Mouse (Mus musculus): Measurements from ENCODE around the gene Gm6583.

The Gm6583 gene

GRCm38 (mm10) chr5:112367929-112368328 is 12.1 kb upstream of the Gm6583 start:
- no peak for DNase-seq (ENCODE audit: low read depth)

GRCm38 (mm10) chr5:112367338-112367737 is 11.5 kb upstream of the Gm6583 start:
- no peak for DNase-seq (ENCODE audit: low read depth)

GRCm38 (mm10) chr5:112366879-112367278 is 11.0 kb upstream of the Gm6583 start:
- no peak for DNase-seq (ENCODE audit: low read depth)

GRCm38 (mm10) chr5:112364184-112364797 is 8.5 kb upstream of the Gm6583 start:
- no peak for DNase-seq (ENCODE audit: low read depth)

- DNase-seq (ENCODE audit: low read depth): no peak
Measured at GRCm38 (mm10) chr5:112360077-112360476, 4.2 kb upstream of the Gm6583 start.

- DNase-seq (ENCODE audit: low read depth): no peak
Measured at GRCm38 (mm10) chr5:112359520-112359919, 3.7 kb upstream of the Gm6583 start.

- DNase-seq (ENCODE audit: low read depth): no peak
Measured at GRCm38 (mm10) chr5:112356322-112356721, 489 bp upstream of the Gm6583 start.

GRCm38 (mm10) chr5:112355493-112355892 is 340 bp downstream of the Gm6583 start:
- no peak for DNase-seq (ENCODE audit: low read depth)

GRCm38 (mm10) chr5:112349169-112349568 is 6.7 kb downstream of the Gm6583 start:
- no peak for DNase-seq (ENCODE audit: low read depth)

- no peak for DNase-seq (ENCODE audit: low read depth)
Measured at GRCm38 (mm10) chr5:112346211-112346965, 9.4 kb downstream of the Gm6583 start.

- DNase-seq (ENCODE audit: low read depth): no peak
Measured at GRCm38 (mm10) chr5:112344092-112344960, 11.5 kb downstream of the Gm6583 start.

GRCm38 (mm10) chr5:112343205-112343595 is 12.6 kb downstream of the Gm6583 start:
- DNase-seq (ENCODE audit: low read depth): no peak

- DNase-seq (ENCODE audit: low read depth): peak; percentile 77
Measured at GRCm38 (mm10) chr5:112342463-112343204, 13.2 kb downstream of the Gm6583 start, which contains the start of the genes Srrd and Hps4. TSS of gene Srrd (minus strand) at chr5:112343040. TSS of gene Hps4 (plus strand) at chr5:112343083.

GRCm38 (mm10) chr5:112339215-112339614 is 16.6 kb downstream of the Gm6583 start:
- no peak for DNase-seq (ENCODE audit: low read depth)

GRCm38 (mm10) chr5:112337004-112337403 is 18.8 kb downstream of the Gm6583 start:
- DNase-seq (ENCODE audit: low read depth): no peak

- no peak for DNase-seq (ENCODE audit: low read depth)
Measured at GRCm38 (mm10) chr5:112335473-112335872, 20.4 kb downstream of the Gm6583 start.

GRCm38 (mm10) chr5:112329805-112330564 is 25.8 kb downstream of the Gm6583 start:
- no peak for DNase-seq (ENCODE audit: low read depth)

GRCm38 (mm10) chr5:112327854-112328253 is 28.0 kb downstream of the Gm6583 start:
- no peak for DNase-seq (ENCODE audit: low read depth)

- no peak for DNase-seq (ENCODE audit: low read depth)
Measured at GRCm38 (mm10) chr5:112326446-112327009, 29.3 kb downstream of the Gm6583 start.

- DNase-seq (ENCODE audit: low read depth): peak; percentile 92
Measured at GRCm38 (mm10) chr5:112325546-112326445, 30.0 kb downstream of the Gm6583 start, which contains the start of gene Tfip11. TSS of gene Tfip11 (plus strand) at chr5:112326358.

All from c-Kit-positive CD71-negative TER-119-negative erythroid progenitor cells, embryonic 14.5 days (primary cell).